Mouse (Mus musculus): ENCODE measurements around the gene Thsd4. TPM values are rescaled to one million over a fixed set of nuclear protein-coding genes. Genes with fewer than 3 reads are reported as not detected.

The Thsd4 gene
- polyA plus RNA-seq, 1 experiment = 4.3 TPM

DNA sequence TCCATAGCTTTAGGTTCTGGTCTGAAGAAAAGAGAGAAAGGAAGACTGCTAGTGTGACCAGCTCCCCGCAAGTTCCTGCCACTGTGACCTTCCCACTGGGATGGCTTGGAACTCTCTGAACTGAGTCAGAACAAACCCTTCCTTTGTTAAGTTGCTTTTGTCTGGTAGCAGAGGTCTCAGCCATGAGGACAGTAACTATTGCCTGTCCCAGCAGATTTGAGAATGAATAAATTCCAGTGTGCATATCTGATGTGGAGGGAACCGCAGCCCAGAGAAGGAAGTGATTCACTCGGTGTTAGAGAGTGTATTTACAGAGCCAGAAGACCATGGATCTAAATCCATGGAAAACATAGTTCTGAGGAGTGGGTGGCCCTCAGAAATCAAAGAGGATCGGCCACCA is 169.5 kb downstream of the Thsd4 start:
- DNase-seq = no peak
- Histone ChIP-seq H3K4me1 (replicated peaks; ENCODE audit: control insufficient read depth, insufficient read depth, low read length) (no peaks in the 10 kb centered on the region), H3K27me3 (ENCODE audit: control insufficient read depth, insufficient read depth, low read length) (no peaks in the 10 kb centered on the region), H3K27ac (ENCODE audit: control insufficient read depth, insufficient read depth, low read length) (no peak overlapping the region), H3K36me3 (ENCODE audit: control insufficient read depth, insufficient read depth, low read length) (no peaks in the 10 kb centered on the region), H3K4me3 (ENCODE audit: control insufficient read depth, insufficient read depth, low read length) (no peak overlapping the region)
- no peak for TF ChIP-seq POLR2A (IDR thresholded peaks at IDR 0.05; ENCODE audit: control insufficient read depth, extremely low read depth, insufficient read depth, low read length, poor library complexity)
- no peak for TF ChIP-seq CTCF (IDR thresholded peaks at IDR 0.05; ENCODE audit: borderline replicate concordance, control insufficient read depth, extremely low read depth, insufficient read depth, low read length, poor library complexity)
- 86% methylated on average over 4 of the region's 4 CpGs for WGBS

DNA sequence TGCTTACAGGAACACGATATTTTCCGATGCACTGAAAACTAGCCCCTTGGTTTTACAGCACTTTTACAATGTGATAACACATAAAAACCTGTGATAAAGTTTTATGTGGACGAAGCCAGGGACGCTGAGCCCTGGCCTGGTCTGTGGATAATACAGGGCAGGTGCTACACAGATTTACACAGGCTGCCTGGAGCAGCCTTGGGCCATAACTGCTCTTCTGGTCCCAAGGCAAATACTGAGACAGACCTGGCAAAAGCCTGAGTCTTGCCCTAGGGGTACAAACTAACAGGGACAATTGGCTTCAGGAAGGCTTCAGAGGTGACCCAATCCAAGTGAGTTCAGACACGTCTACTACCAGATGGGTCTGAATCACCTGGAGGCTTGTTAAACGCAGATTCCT is 170.7 kb downstream of the Thsd4 start:
- Histone ChIP-seq H3K36me3 (ENCODE audit: control insufficient read depth, insufficient read depth, low read length) (no peaks in the 10 kb centered on the region), H3K4me1 (replicated peaks; ENCODE audit: control insufficient read depth, insufficient read depth, low read length) (no peaks in the 10 kb centered on the region), H3K4me3 (ENCODE audit: control insufficient read depth, insufficient read depth, low read length) (no peak overlapping the region), H3K27ac (ENCODE audit: control insufficient read depth, insufficient read depth, low read length) (no peak overlapping the region), H3K27me3 (ENCODE audit: control insufficient read depth, insufficient read depth, low read length) (no peaks in the 10 kb centered on the region)
- no peak for TF ChIP-seq CTCF (IDR thresholded peaks at IDR 0.05; ENCODE audit: borderline replicate concordance, control insufficient read depth, extremely low read depth, insufficient read depth, low read length, poor library complexity)
- TF ChIP-seq POLR2A (IDR thresholded peaks at IDR 0.05; ENCODE audit: control insufficient read depth, extremely low read depth, insufficient read depth, low read length, poor library complexity) = no peak
- WGBS = 90% methylated on average over 6 of the region's 6 CpGs
- DNase-seq = no peak

DNA sequence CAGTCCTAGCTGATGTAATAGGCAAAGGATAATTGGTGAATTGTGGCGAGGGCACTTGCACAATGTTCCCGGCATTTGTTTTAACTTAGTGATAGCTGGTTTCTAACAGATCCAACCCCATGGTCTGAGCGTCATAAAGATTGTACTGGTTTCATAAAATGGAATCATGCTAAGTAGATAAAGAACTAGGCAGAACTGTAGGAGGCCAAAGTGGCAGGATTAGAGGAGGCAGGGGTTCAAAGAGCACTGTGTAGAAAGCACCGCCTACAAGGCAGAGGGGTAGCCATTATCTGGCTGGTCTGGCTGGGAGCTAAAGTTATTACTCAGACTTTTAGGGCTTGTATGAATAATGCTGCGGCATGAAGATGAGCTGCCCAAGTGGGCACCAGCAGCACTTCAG is 185.7 kb downstream of the Thsd4 start:
- TF ChIP-seq CTCF (IDR thresholded peaks at IDR 0.05; ENCODE audit: borderline replicate concordance, control insufficient read depth, extremely low read depth, insufficient read depth, low read length, poor library complexity) (no peak), POLR2A (IDR thresholded peaks at IDR 0.05; ENCODE audit: control insufficient read depth, extremely low read depth, insufficient read depth, low read length, poor library complexity) (no peak)
- 95% methylated on average over 5 of the region's 5 CpGs for WGBS
- no peak overlapping the region for H3K4me3 ChIP-seq (ENCODE audit: control insufficient read depth, insufficient read depth, low read length)

DNA sequence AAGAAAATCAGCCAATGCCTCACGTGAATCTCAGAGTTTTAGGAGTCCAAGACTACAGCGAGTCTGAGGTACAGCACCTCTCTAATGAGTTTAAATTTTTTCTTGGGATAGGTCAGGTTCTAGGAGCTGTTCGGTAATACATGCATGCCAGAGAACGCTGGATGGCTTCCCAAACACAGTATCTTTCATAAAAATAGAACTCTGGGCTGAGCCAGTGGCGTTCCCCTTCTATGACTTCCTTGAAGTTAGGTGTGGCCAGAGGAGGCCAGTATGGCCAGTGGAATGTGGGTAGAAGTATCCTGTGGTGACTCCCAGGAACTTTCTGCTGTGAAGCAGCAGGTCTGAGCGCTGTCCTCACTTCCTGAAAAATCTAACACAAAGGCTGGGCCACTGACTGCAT is 186.4 kb downstream of the Thsd4 start:
- Histone ChIP-seq H3K27ac (ENCODE audit: control insufficient read depth, insufficient read depth, low read length) (no peak overlapping the region), H3K27me3 (ENCODE audit: control insufficient read depth, insufficient read depth, low read length) (no peaks in the 10 kb centered on the region), H3K4me1 (replicated peaks; ENCODE audit: control insufficient read depth, insufficient read depth, low read length) (no peaks in the 10 kb centered on the region), H3K4me3 (ENCODE audit: control insufficient read depth, insufficient read depth, low read length) (no peak overlapping the region), H3K36me3 (ENCODE audit: control insufficient read depth, insufficient read depth, low read length) (no peaks in the 10 kb centered on the region)
- TF ChIP-seq POLR2A (IDR thresholded peaks at IDR 0.05; ENCODE audit: control insufficient read depth, extremely low read depth, insufficient read depth, low read length, poor library complexity) (no peak), CTCF (IDR thresholded peaks at IDR 0.05; ENCODE audit: borderline replicate concordance, control insufficient read depth, extremely low read depth, insufficient read depth, low read length, poor library complexity) (no peak)
- DNase-seq = no peak
- 90% methylated on average over 6 of the region's 6 CpGs for WGBS

More for the DNA sequence above, 185.7 kb downstream of the Thsd4 start:
- Histone ChIP-seq H3K27ac (ENCODE audit: control insufficient read depth, insufficient read depth, low read length) (no peak overlapping the region), H3K36me3 (ENCODE audit: control insufficient read depth, insufficient read depth, low read length) (no peaks in the 10 kb centered on the region), H3K4me1 (replicated peaks; ENCODE audit: control insufficient read depth, insufficient read depth, low read length) (no peaks in the 10 kb centered on the region), H3K27me3 (ENCODE audit: control insufficient read depth, insufficient read depth, low read length) (no peaks in the 10 kb centered on the region)
- DNase-seq = no peak

DNA sequence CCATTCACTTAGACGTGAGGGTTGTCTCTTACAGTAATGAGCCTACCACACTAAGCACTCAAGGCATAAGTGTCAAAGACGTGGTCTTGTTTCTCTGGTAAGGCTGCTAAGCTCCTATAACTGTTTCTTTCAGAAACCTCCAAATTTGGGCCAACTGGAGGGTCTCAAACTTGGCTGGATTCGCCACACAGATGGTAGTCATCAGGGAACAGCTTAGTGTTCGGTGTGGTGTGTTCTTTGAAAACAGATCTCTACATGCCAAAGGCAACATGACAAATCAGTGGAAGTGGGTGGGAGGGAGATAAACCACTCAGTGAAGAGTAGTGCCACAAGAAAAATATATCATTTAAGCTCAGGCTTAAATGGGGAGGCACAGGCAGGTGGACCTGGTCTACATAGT is 191.9 kb downstream of the Thsd4 start:
- no peaks in the 10 kb centered on the region for H3K4me1 ChIP-seq (replicated peaks; ENCODE audit: control insufficient read depth, insufficient read depth, low read length)
- no peaks in the 10 kb centered on the region for H3K27me3 ChIP-seq (ENCODE audit: control insufficient read depth, insufficient read depth, low read length)
- H3K36me3 ChIP-seq (ENCODE audit: control insufficient read depth, insufficient read depth, low read length) = no peaks in the 10 kb centered on the region
- TF ChIP-seq POLR2A (IDR thresholded peaks at IDR 0.05; ENCODE audit: control insufficient read depth, extremely low read depth, insufficient read depth, low read length, poor library complexity) = no peak
- TF ChIP-seq CTCF (IDR thresholded peaks at IDR 0.05; ENCODE audit: borderline replicate concordance, control insufficient read depth, extremely low read depth, insufficient read depth, low read length, poor library complexity) = no peak
- 91% methylated on average over 4 of the region's 4 CpGs for WGBS
- no peak overlapping the region for H3K27ac ChIP-seq (ENCODE audit: control insufficient read depth, insufficient read depth, low read length)
- no peak overlapping the region for H3K4me3 ChIP-seq (ENCODE audit: control insufficient read depth, insufficient read depth, low read length)
- DNase-seq = no peak

DNA sequence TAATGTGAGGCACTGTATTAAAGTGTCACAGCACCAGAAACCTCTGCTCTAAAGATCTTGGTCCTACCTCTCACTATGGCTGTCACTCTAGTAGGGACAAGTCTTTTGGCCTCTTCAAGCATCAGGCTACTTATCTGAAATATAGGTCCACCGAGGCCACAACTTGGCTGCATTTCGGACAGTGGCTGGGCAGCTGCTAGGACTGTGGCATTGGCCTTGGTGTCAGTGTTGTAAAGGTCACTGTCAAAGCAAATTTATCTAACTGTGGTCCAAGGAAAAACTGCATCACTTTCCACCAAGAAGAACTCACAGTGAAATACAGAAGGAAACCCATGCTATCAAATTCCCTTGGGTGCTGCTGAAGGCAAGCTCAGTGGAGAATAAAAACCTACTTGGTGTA is 197.1 kb downstream of the Thsd4 start:
- no peaks in the 10 kb centered on the region for H3K27me3 ChIP-seq (ENCODE audit: control insufficient read depth, insufficient read depth, low read length)
- no peak overlapping the region for H3K27ac ChIP-seq (ENCODE audit: control insufficient read depth, insufficient read depth, low read length)
- H3K4me3 ChIP-seq (ENCODE audit: control insufficient read depth, insufficient read depth, low read length) = no peak overlapping the region
- TF ChIP-seq POLR2A (IDR thresholded peaks at IDR 0.05; ENCODE audit: control insufficient read depth, extremely low read depth, insufficient read depth, low read length, poor library complexity) = no peak
- TF ChIP-seq CTCF (IDR thresholded peaks at IDR 0.05; ENCODE audit: borderline replicate concordance, control insufficient read depth, extremely low read depth, insufficient read depth, low read length, poor library complexity) = no peak
- no peaks in the 10 kb centered on the region for H3K36me3 ChIP-seq (ENCODE audit: control insufficient read depth, insufficient read depth, low read length)
- DNase-seq = no peak
- WGBS = 95% methylated on average over 2 of the region's 2 CpGs
- H3K4me1 ChIP-seq (replicated peaks; ENCODE audit: control insufficient read depth, insufficient read depth, low read length) = no peaks in the 10 kb centered on the region

DNA sequence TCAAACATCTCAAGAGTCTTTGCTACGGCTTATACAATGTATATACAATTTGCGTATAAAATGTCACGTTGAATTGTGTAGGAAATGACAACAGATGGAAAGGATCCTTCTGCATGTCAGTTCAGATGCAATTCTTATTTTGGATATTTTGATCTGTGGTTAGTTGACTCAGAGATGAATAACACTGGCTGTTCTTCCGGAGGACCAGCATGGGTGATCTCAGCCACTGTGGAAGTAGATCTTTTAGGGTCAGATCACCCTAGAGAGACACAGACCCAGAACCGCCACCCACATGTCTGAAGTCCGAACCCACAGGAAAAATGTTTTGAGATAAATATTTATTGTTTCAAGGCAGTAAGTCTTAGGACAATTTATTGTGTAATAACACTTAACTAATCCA is 198.4 kb downstream of the Thsd4 start:
- H3K36me3 ChIP-seq (ENCODE audit: control insufficient read depth, insufficient read depth, low read length) = no peaks in the 10 kb centered on the region
- 96% methylated on average over 6 of the region's 6 CpGs for WGBS
- TF ChIP-seq POLR2A (IDR thresholded peaks at IDR 0.05; ENCODE audit: control insufficient read depth, extremely low read depth, insufficient read depth, low read length, poor library complexity) (no peak), CTCF (IDR thresholded peaks at IDR 0.05; ENCODE audit: borderline replicate concordance, control insufficient read depth, extremely low read depth, insufficient read depth, low read length, poor library complexity) (no peak)
- no peak overlapping the region for H3K4me3 ChIP-seq (ENCODE audit: control insufficient read depth, insufficient read depth, low read length)
- no peaks in the 10 kb centered on the region for H3K27me3 ChIP-seq (ENCODE audit: control insufficient read depth, insufficient read depth, low read length)
- no peak overlapping the region for H3K27ac ChIP-seq (ENCODE audit: control insufficient read depth, insufficient read depth, low read length)
- H3K4me1 ChIP-seq (replicated peaks; ENCODE audit: control insufficient read depth, insufficient read depth, low read length) = no peaks in the 10 kb centered on the region
- no peak for DNase-seq
